Mouse (Mus musculus) CH12.LX (cell line): Measurements from ENCODE around the gene Hlcs. TPM values are rescaled to one million over a fixed set of nuclear protein-coding genes. Genes with fewer than 3 reads are reported as not detected.

Experiments used
- DNase-seq: peaks from one replicate; pipeline ENCODE4 v3.0.0-alpha.2; 2013; ENCODE audit errors: extremely low read depth
- H3K27ac ChIP-seq: 2 replicates; pipeline ENCODE4 v1.5.1; 2012; ENCODE audit warnings: low read depth, mild to moderate bottlenecking, control low read depth, moderate library complexity; ENCODE audit not compliant: insufficient read depth
- H3K27me3 ChIP-seq: replicated peaks from 2 replicates; pipeline ENCODE3; 2012; ENCODE audit warnings: inconsistent platforms
- H3K36me3 ChIP-seq, 2 experiments: replicated peaks in 1 of 2; 2 replicates each; pipeline versions ENCODE3 to v1.6.1; 2012; ENCODE audit warnings: inconsistent platforms in 1 of 2, low read length in 1 of 2, mild to moderate bottlenecking in 1 of 2, mixed read lengths in 1 of 2, moderate library complexity in 1 of 2; ENCODE audit not compliant: control insufficient read depth in 1 of 2, insufficient read depth in 1 of 2
- H3K4me1 ChIP-seq, 2 experiments: 2 replicates each; pipeline ENCODE4 v1.6.1; 2012; ENCODE audit warnings: inconsistent platforms in 1 of 2, moderate library complexity in 1 of 2; ENCODE audit not compliant: insufficient read depth in 2 of 2, control insufficient read depth in 1 of 2
- H3K4me2 ChIP-seq: 2 replicates; pipeline ENCODE4 v1.6.1; 2012; ENCODE audit warnings: low read depth, mild to moderate bottlenecking, control low read depth; ENCODE audit not compliant: poor library complexity, insufficient read depth, severe bottlenecking
- H3K4me3 ChIP-seq, 3 experiments: fragments of 150-350 bp in 1 of 3; sonication (generic) in 1 of 3; replicated peaks in 1 of 3; 2 replicates each; pipeline versions ENCODE3 to v1.5.1; 2011 to 2012; ENCODE audit warnings: low read depth in 2 of 3, low read length in 2 of 3, mild to moderate bottlenecking in 2 of 3, moderate library complexity in 2 of 3, control low read depth in 1 of 3, improper control_type of control experiment in 1 of 3, inconsistent platforms in 1 of 3, mixed read lengths in 1 of 3; ENCODE audit not compliant: poor library complexity in 1 of 3
- H3K79me2 ChIP-seq: replicated peaks from 2 replicates; pipeline ENCODE4 v1.6.1; 2012; ENCODE audit warnings: mild to moderate bottlenecking, moderate library complexity; ENCODE audit not compliant: control insufficient read depth, poor library complexity, insufficient read depth, severe bottlenecking; ENCODE audit errors: extremely low read depth
- H3K9ac ChIP-seq: 2 replicates; pipeline ENCODE4 v1.6.1; 2012; ENCODE audit warnings: low read depth, mild to moderate bottlenecking, control low read depth, moderate library complexity; ENCODE audit not compliant: insufficient read depth
- H3K9me3 ChIP-seq: replicated peaks from 2 replicates; pipeline ENCODE3; 2012; ENCODE audit warnings: low read length, inconsistent platforms, mixed read lengths
- BHLHE40 ChIP-seq: IDR thresholded peaks from 2 replicates; pipeline ENCODE4 v1.6.1; 2011; ENCODE audit warnings: mild to moderate bottlenecking, low read depth, low read length, improper control_type of control experiment
- ETS1 ChIP-seq: conservative IDR thresholded peaks from 2 replicates; pipeline ENCODE4 v1.6.1; 2012; ENCODE audit warnings: low read depth, mild to moderate bottlenecking, inconsistent platforms, low read length, improper control_type of control experiment, moderate library complexity
- GABPA ChIP-seq: IDR thresholded peaks from 2 replicates; pipeline ENCODE4 v1.6.1; 2012; ENCODE audit warnings: low read depth, low read length, improper control_type of control experiment, inconsistent platforms; ENCODE audit not compliant: insufficient replicate concordance
- HCFC1 ChIP-seq: IDR thresholded peaks from 2 replicates; pipeline ENCODE4 v1.6.1; 2012; ENCODE audit warnings: low read depth, mild to moderate bottlenecking, inconsistent platforms, low read length, improper control_type of control experiment
- IRF4 ChIP-seq: IDR thresholded peaks from 2 replicates; pipeline ENCODE4 v1.6.1; 2014; ENCODE audit warnings: low read depth, mild to moderate bottlenecking, inconsistent platforms, low read length, improper control_type of control experiment
- JUN ChIP-seq: IDR thresholded peaks from 2 replicates; pipeline ENCODE4 v1.6.1; 2011; ENCODE audit warnings: low read depth, mild to moderate bottlenecking, low read length, improper control_type of control experiment, moderate library complexity; ENCODE audit not compliant: insufficient read depth
- JUND ChIP-seq: conservative IDR thresholded peaks from 2 replicates; pipeline ENCODE4 v1.6.1; 2011; ENCODE audit warnings: low read depth, low read length, improper control_type of control experiment
- KAT2A ChIP-seq: IDR thresholded peaks from 2 replicates; pipeline ENCODE4 v1.6.1; 2012; ENCODE audit warnings: low read length, improper control_type of control experiment, inconsistent platforms; ENCODE audit not compliant: insufficient replicate concordance
- MAX ChIP-seq: IDR thresholded peaks from 2 replicates; pipeline ENCODE4 v1.6.1; 2011; ENCODE audit warnings: low read length, improper control_type of control experiment
- MAZ ChIP-seq: IDR thresholded peaks from 2 replicates; pipeline ENCODE4 v1.6.1; 2012; ENCODE audit warnings: low read depth, mild to moderate bottlenecking, inconsistent platforms, low read length, improper control_type of control experiment, moderate library complexity
- MEF2A ChIP-seq: IDR thresholded peaks from 2 replicates; pipeline ENCODE4 v1.6.1; 2014; ENCODE audit warnings: low read depth, mild to moderate bottlenecking, inconsistent platforms, low read length, improper control_type of control experiment, borderline replicate concordance
- MXI1 ChIP-seq: IDR thresholded peaks from 2 replicates; pipeline ENCODE4 v1.6.1; 2011; ENCODE audit warnings: mild to moderate bottlenecking, low read depth, low read length, improper control_type of control experiment
- NELFE ChIP-seq: IDR thresholded peaks from 2 replicates; pipeline ENCODE4 v1.6.1; 2011; ENCODE audit warnings: low read depth, low read length, improper control_type of control experiment
- NRF1 ChIP-seq: IDR thresholded peaks from 2 replicates; pipeline ENCODE4 v1.6.1; 2014; ENCODE audit warnings: low read depth, mild to moderate bottlenecking, inconsistent platforms, low read length, improper control_type of control experiment, moderate library complexity
- POLR2AphosphoS2 ChIP-seq: IDR thresholded peaks from 2 replicates; pipeline ENCODE4 v1.6.1; 2011; ENCODE audit warnings: low read depth, low read length, improper control_type of control experiment
- SMC3 ChIP-seq: IDR thresholded peaks from 2 replicates; pipeline ENCODE4 v1.6.1; 2011; ENCODE audit warnings: low read depth, low read length, improper control_type of control experiment
- TCF12 ChIP-seq: IDR thresholded peaks from 2 replicates; pipeline ENCODE4 v1.6.1; 2014; ENCODE audit warnings: low read depth, mild to moderate bottlenecking, inconsistent platforms, low read length, improper control_type of control experiment
- UBTF ChIP-seq: IDR thresholded peaks from 2 replicates; pipeline ENCODE4 v1.6.1; 2012; ENCODE audit warnings: low read depth, mild to moderate bottlenecking, inconsistent platforms, low read length, improper control_type of control experiment, moderate library complexity
- USF2 ChIP-seq: conservative IDR thresholded peaks from 2 replicates; pipeline ENCODE4 v1.6.1; 2011; ENCODE audit warnings: low read depth, low read length, improper control_type of control experiment
- ZKSCAN1 ChIP-seq: IDR thresholded peaks from 2 replicates; pipeline ENCODE4 v1.6.1; 2012; ENCODE audit warnings: low read depth, inconsistent platforms, low read length, improper control_type of control experiment, borderline replicate concordance
- dilution Hi-C: fragments of 300-500 bp; cut with MboI; formaldehyde crosslinking; loops from 2 replicates; pipeline ENCODE4 v1.14.3; 2020; ENCODE audit warnings: low sequenced_read_pairs; ENCODE audit not compliant: extremely low pct_unique_long_range_greater_than_20kb, extremely low pct_ligation_motif_present
- in situ Hi-C: fragments of 300-500 bp; cut with MboI; formaldehyde crosslinking; loops from 3 replicates; pipeline ENCODE4 v1.14.3; 2019; ENCODE audit warnings: low sequenced_read_pairs, low pct_ligation_motif_present, low pct_unique_long_range_greater_than_20kb, mixed read lengths
- polyA plus RNA-seq: library from polyadenylated mRNA; unstranded; fragments of >175 nt; gene quantifications from 2 replicates; pipeline ENCODE4 v1.2.1, GENCODE M21; 2012; ENCODE audit warnings: low read depth; ENCODE audit not compliant: insufficient read length
- total RNA-seq, 2 experiments: library from RNA; depleted of rRNA; stranded (reverse); fragments of 300-350 nt in 1 of 2; fragments of >200 nt in 1 of 2; gene quantifications; 2 replicates each; pipeline ENCODE4 v1.2.3; 2012 to 2014

Gene Hlcs
- total and polyA plus RNA-seq, 3 experiments: 5.3 to 12.5 (median 9.4) TPM

GRCm38 (mm10) chr16:94354450-94354849 is 41.1 kb upstream of the Hlcs start (continued):
- TF ChIP-seq ETS1: no peak
- no peak for TF ChIP-seq ZKSCAN1
- TF ChIP-seq HCFC1: peak; percentile 48
- TF ChIP-seq MXI1: peak; percentile 57; the same call in 1 of the 2 replicates
- peak; percentile 16; the same call in 1 of the 2 replicates for TF ChIP-seq IRF4

- Histone ChIP-seq H3K36me3 (peaks cover 0 to 4% of the 10 kb centered on the region in 2 experiments), H3K9ac (no peak overlapping the region), H3K4me2 (no peak overlapping the region), H3K27me3 (no peaks in the 10 kb centered on the region), H3K79me2 (no peaks in the 10 kb centered on the region), H3K27ac (no peak overlapping the region), H3K9me3 (no peaks in the 10 kb centered on the region), H3K4me3 (no peak overlapping the region), H3K4me1 (peaks cover 10 to 21% of the 10 kb centered on the region in 2 experiments)
- dilution Hi-C loops (no loop called here), in situ Hi-C loops (no loop called here)
- TF ChIP-seq BHLHE40 (peak; percentile 82), MAZ (no peak)
- DNase-seq: no peak
Observed at GRCm38 (mm10) chr16:94350287-94350677, 36.9 kb upstream of the Hlcs start.

- dilution Hi-C loops: no loop called here
- Histone ChIP-seq H3K4me3 (no peak overlapping the region), H3K79me2 (no peaks in the 10 kb centered on the region)
Observed at GRCm38 (mm10) chr16:94349588-94350286, 36.4 kb upstream of the Hlcs start.

More at GRCm38 (mm10) chr16:94349588-94350286, 36.4 kb upstream of the Hlcs start:
- no peak overlapping the region for H3K9ac ChIP-seq
- TF ChIP-seq MEF2A: no peak
- TF ChIP-seq TCF12: no peak
- TF ChIP-seq HCFC1: no peak
- no peak for TF ChIP-seq UBTF
- no peak for TF ChIP-seq NRF1
- no peak for TF ChIP-seq NELFE
- no peak for TF ChIP-seq POLR2AphosphoS2
- no peak for TF ChIP-seq ZKSCAN1
- TF ChIP-seq KAT2A: no peak
- no peak for TF ChIP-seq MXI1
- TF ChIP-seq GABPA: no peak
- TF ChIP-seq IRF4: no peak
- no peak for TF ChIP-seq MAZ
- TF ChIP-seq USF2: no peak
- TF ChIP-seq JUND: no peak
- no peak for TF ChIP-seq JUN
- no peak for TF ChIP-seq MAX
- TF ChIP-seq ETS1: no peak
- TF ChIP-seq SMC3: no peak
- TF ChIP-seq, all 38 proteins: peak for 0
- H3K4me1 ChIP-seq: peaks cover 13 to 15% of the 10 kb centered on the region in 2 experiments
- in situ Hi-C loops: no loop called here
- H3K27me3 ChIP-seq: no peaks in the 10 kb centered on the region
- no peak for DNase-seq
- H3K4me2 ChIP-seq: no peak overlapping the region
- H3K9me3 ChIP-seq: no peaks in the 10 kb centered on the region
- peaks cover 3 to 8% of the 10 kb centered on the region in 2 experiments for H3K36me3 ChIP-seq
- H3K27ac ChIP-seq: no peak overlapping the region
